Mouse (Mus musculus) heart, adult 8-10 months (tissue): Measurements from ENCODE around the gene Cd300lf. TPM values are rescaled to one million over a fixed set of nuclear protein-coding genes. Genes with fewer than 3 reads are reported as not detected.

Source experiments
- DNase-seq: peaks from one replicate; pipeline ENCODE4 v3.0.0; 2022; ENCODE audit warnings: low spot score
- total RNA-seq, 4 experiments: library from RNA; stranded (reverse); gene quantifications; 2 replicates each; pipeline ENCODE4 v1.2.4; 2022

Cd300lf gene
- under 1 TPM in 3 of 4 experiments, not detected in 1; 0.13 to 0.89 (median 0.22) TPM for total RNA-seq

GRCm38 (mm10) chr11:115133800-115134199 lies at the start of gene Cd300lf:
TSS of gene Cd300lf (minus strand) at chr11:115133992.
- DNase-seq = peak; percentile 15

- DNase-seq = peak; percentile 78
These were observed 48.3 kb upstream of the Cd300lf start for GRCm38 (mm10) chr11:115181913-115182638.

- DNase-seq = no peak
These were observed 46.1 kb upstream of the Cd300lf start for GRCm38 (mm10) chr11:115179881-115180280.

GRCm38 (mm10) chr11:115179191-115179590 lies 45.4 kb upstream of the Cd300lf start:
- DNase-seq = no peak

GRCm38 (mm10) chr11:115178766-115179165 lies 45.0 kb upstream of the Cd300lf start:
- DNase-seq = no peak

- DNase-seq = no peak
These were observed 43.9 kb upstream of the Cd300lf start for GRCm38 (mm10) chr11:115177559-115178195.

- DNase-seq = no peak
These were observed 42.8 kb upstream of the Cd300lf start for GRCm38 (mm10) chr11:115176399-115177190.

GRCm38 (mm10) chr11:115173549-115174339 lies 40.0 kb upstream of the Cd300lf start:
- no peak for DNase-seq

- peak; percentile 57 for DNase-seq
These were observed 39.1 kb upstream of the Cd300lf start for GRCm38 (mm10) chr11:115172825-115173287.

- no peak for DNase-seq
These were observed 37.3 kb upstream of the Cd300lf start for GRCm38 (mm10) chr11:115171125-115171524.

GRCm38 (mm10) chr11:115169430-115169829 lies 35.6 kb upstream of the Cd300lf start:
- no peak for DNase-seq

GRCm38 (mm10) chr11:115167631-115168249 lies 33.9 kb upstream of the Cd300lf start:
- no peak for DNase-seq

- DNase-seq = no peak
These were observed 33.0 kb upstream of the Cd300lf start for GRCm38 (mm10) chr11:115166776-115167175.

- no peak for DNase-seq
These were observed 31.2 kb upstream of the Cd300lf start for GRCm38 (mm10) chr11:115164976-115165374.

GRCm38 (mm10) chr11:115164341-115164975 lies 30.7 kb upstream of the Cd300lf start:
- DNase-seq = no peak

- no peak for DNase-seq
These were observed 29.9 kb upstream of the Cd300lf start for GRCm38 (mm10) chr11:115163568-115164150.

GRCm38 (mm10) chr11:115162832-115163480 lies 29.2 kb upstream of the Cd300lf start, which contains the start of gene Slc9a3r1:
TSS of gene Slc9a3r1 (plus strand) at chr11:115163341.
- peak; percentile 99 for DNase-seq

GRCm38 (mm10) chr11:115162205-115162601 lies 28.4 kb upstream of the Cd300lf start:
- DNase-seq = no peak

GRCm38 (mm10) chr11:115161578-115162204 lies 27.9 kb upstream of the Cd300lf start:
- no peak for DNase-seq
